Mouse (Mus musculus) layer of hippocampus, postnatal 25 days (tissue): ENCODE measurements around the gene Shq1. TPM values are rescaled to one million over a fixed set of nuclear protein-coding genes. Genes with fewer than 3 reads are reported as not detected.

Experiments
- DNase-seq, 2 experiments: peaks; one replicate each; pipeline ENCODE4 v3.0.0; 2022; ENCODE audit warnings: mixed read lengths in 2 of 2, low spot score in 1 of 2; ENCODE audit errors: extremely low spot score in 1 of 2
- total RNA-seq, 2 experiments: library from RNA; stranded (reverse); gene quantifications; 2 replicates each; pipeline ENCODE4 v1.2.3; 2021

Gene Shq1
- total RNA-seq, 2 experiments from 2014 or later: 4.9 to 5.9 TPM

- DNase-seq: no peak
Observed at GRCm38 (mm10) chr6:100609256-100609655, 61.7 kb downstream of the Shq1 start.

DNA sequence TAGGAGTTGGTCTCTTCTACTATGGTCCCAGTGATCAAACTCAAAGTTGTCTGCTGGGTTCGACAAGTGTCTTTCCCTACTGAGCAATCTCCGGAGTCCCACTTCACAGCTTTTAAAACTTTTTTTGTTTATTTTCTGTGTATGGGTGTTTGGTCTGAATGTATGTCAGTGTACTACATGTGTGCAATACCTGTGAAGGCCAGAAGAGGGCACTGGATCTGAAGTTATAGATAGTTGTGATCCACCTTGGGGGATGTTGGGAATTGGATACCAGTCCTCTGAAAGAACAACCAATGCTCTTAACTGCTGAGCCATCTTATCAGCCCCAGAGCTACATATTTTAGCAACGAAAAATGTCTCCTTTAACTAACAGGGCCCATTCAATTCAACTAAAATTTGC lies 62.5 kb downstream of the Shq1 start:
- DNase-seq: peak in 1 of 2 experiments; percentile 12

DNA sequence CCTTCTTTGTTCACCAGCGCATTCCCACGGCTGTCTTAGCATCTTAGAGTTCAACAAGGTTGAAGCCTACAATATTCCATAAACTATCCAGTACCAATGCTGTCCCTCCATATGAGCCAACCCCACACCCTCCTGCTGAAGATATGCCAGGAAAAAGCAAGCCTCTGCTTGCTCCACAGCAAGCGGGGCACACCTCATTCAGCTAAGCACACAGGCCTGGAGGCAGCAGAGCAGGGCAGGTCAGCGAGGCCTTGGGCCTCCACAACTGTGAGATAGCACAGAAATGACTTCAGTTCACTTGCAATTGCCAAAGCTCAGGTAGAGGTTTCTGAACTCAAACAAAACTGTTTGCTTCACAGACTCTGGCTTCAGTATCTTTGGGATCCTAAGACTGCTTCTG lies 64.2 kb downstream of the Shq1 start:
- DNase-seq: no peak

- no peak for DNase-seq
Observed at GRCm38 (mm10) chr6:100603702-100604101, 67.3 kb downstream of the Shq1 start.

DNA sequence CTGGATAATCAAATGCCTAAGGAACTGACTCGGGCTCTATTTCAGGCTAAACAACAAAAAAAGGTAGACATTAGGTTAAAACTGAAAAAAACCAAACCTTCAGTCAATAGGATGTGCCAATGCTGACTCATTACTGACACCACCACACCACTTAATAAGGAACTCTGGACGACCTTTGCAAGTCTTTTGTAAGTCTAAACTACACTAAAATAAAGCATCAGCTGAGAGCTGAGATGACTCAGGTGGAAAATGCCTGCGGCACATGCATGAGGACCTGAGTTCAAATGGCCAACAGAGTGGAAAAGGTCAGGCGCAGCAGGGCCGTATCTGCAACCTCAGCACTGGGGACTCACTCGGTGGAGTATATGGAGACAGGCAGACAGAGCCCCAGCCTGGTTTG lies 69.3 kb downstream of the Shq1 start:
- no peak for DNase-seq

DNA sequence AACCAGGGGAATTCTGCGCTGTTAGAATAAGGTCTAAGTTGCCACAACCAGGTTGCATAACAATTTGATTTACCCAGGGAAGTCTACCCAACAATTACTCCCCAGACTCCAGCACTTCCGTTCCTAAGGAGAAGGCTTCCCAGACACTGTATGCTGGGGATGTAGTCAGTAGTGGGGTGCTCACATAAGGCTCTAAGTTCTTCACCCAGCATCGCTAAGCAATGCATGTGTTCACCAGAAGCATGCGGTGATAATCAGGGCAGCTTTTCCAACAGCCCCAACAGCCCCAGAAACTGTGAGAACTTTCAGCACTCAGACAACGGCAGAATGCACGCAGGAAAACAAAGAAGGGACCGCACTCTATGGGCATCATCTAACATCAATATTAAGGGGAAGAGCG lies 77.1 kb downstream of the Shq1 start:
- DNase-seq: no peak

DNA sequence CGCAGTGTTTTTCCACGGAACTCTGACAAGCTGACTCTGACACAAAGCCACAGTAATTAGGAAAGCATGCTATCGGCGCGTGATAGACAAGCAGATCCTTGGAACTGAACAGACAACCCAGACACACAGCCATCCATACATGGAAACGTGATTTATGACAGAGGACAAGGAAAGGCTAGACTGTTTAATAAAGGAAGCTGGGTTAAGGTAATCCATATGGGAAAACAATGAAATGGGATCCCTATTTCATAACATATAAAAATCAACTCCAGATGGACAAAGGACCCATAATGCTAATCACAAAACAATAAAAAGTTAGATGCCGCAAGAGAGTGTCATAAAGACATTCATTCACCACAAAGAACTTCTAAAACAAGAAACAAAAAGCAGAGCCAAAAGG lies 78.0 kb downstream of the Shq1 start:
- DNase-seq: no peak

- DNase-seq: no peak
Observed at GRCm38 (mm10) chr6:100590602-100591001, 80.4 kb downstream of the Shq1 start.

- no peak for DNase-seq
Observed at GRCm38 (mm10) chr6:100588876-100589275, 82.1 kb downstream of the Shq1 start.

DNA sequence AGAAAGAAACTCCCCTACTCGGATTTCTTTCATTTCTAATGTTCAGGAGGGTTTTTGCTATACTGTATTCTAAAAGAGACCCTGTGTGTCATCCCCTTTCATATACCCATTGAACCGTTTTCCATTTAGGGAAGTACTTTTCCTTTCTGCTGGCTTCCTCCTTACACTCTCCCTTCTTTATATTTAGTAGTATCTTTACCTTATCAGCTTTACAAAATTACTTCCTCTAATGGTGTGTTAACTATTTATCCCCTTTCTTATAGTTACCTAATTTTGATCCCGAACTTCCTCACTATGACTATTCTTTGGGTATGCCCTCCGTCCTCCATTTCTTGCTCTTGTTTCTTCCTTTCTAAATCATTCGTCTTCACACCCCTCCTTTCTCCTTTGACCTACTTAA lies 84.2 kb downstream of the Shq1 start:
- DNase-seq: no peak

GRCm38 (mm10) chr6:100581951-100582350 lies 89.0 kb downstream of the Shq1 start:
- no peak for DNase-seq

DNA sequence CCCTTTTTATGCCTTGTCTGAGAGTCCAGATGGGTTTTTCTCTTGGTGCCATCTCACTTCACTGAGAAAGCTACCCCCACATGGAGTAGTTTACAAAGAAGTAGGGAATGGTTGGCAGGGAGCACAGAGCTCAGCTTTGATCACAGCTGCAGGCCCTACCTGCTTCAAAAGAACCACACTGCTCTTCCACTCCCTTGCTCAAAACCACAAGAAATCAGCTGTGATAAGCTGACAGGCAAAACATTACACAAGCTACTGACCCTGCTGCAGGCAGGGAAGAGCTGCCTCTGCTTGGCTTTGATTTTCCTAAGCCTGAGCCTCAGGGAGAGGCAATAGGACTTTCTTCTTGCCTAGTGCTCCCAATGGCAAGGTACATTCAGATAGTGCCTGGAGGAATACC lies 89.9 kb downstream of the Shq1 start:
- DNase-seq: no peak

DNA sequence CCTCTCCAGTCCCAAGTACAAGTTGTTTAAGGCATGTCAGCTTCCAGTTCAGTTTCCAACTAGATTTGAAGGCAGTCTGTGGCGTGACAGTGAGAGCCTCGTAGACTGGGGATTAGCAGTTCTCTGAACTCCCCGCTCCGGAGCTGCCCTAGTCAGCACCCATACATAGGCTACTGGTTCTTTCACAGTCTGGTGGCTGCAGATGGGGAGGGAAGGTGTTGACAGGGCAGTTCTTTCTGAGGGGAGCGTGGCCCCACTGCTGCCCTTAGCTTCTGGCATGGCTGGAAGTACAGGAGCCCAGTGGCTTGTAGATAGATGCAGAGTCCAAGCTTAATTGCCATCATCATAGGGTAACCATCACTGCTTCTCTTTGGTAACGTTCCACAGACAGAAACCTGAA lies 93.4 kb downstream of the Shq1 start:
- no peak for DNase-seq

GRCm38 (mm10) chr6:100576171-100576570 lies 94.8 kb downstream of the Shq1 start:
- DNase-seq: no peak

DNA sequence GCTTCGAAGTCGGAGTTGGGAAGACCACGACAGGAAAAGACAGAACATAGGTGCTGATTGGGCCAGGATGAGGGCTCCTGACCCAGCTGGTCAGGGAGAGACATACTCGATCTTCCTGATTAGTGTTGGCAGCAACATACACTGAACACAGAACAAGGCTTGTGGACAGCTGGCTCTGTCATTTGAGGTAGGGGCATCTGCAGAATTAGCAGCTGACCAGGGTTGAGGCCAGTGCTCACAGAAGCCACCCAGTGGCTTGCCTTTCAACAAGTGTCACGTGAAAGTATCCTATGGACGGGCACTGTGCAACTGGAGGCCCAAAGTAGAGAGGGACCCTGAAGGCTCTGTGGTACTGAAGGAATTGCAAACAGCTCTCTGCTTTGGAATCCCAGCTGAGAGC lies 104.2 kb downstream of the Shq1 start:
- DNase-seq: no peak

DNA sequence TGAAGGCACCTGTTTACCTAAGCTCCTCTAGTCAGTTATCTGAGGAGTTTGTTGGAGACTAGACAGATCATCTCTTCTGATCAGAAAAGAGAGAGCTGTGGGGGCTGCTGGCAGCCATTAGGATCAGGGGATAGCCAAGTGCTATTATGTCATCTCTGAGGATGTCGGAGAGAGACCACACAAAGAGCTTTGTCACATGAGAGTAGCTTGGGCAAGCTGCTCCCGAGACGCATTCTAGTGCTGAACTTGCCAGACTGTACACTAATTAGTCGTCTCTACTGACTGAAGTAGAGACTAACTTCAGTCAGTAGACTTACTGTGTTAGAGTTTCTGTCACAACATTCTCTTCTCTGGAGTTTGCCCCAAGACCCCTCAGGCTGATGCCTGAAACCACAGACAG lies 106.4 kb downstream of the Shq1 start:
- DNase-seq: no peak

DNA sequence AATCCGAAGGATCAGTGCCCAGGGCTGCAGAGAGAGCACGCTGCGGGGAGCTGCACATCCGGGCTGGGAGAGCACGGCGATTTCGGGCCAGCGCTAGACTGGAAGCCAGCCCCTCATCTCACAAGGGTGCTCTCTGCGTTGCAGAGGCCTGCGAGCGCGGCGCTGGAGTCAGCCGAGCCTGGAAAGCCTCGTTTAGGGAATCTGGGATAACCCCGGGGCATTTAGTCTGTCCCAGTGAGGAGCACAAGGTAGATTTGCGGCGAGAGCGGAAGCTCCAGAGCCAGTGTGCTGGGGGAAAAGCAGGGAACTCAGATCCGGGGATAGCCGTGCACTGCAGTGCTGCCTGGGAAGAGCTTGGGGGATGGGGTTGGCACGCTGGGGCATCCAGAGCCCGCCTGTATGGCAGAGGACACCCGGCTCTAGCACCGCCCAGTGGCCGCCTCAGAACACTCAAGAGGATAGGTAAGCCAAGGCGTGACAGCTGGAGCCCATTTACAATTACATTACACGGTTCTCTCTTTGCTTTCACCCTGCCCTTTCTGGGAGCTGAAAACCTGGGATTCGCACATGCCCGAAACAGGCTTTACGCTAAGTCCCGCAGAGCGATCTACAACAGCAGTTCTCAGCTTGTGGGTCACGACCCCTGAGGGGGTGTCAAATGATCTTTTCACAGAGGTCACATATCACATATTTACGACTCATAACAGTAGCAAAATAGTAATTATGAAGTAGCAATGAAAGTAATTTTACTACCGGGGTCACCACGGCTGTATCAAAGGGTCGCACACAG lies 107.2 kb downstream of the Shq1 start:
- DNase-seq: peak; percentile 66 to 69

DNA sequence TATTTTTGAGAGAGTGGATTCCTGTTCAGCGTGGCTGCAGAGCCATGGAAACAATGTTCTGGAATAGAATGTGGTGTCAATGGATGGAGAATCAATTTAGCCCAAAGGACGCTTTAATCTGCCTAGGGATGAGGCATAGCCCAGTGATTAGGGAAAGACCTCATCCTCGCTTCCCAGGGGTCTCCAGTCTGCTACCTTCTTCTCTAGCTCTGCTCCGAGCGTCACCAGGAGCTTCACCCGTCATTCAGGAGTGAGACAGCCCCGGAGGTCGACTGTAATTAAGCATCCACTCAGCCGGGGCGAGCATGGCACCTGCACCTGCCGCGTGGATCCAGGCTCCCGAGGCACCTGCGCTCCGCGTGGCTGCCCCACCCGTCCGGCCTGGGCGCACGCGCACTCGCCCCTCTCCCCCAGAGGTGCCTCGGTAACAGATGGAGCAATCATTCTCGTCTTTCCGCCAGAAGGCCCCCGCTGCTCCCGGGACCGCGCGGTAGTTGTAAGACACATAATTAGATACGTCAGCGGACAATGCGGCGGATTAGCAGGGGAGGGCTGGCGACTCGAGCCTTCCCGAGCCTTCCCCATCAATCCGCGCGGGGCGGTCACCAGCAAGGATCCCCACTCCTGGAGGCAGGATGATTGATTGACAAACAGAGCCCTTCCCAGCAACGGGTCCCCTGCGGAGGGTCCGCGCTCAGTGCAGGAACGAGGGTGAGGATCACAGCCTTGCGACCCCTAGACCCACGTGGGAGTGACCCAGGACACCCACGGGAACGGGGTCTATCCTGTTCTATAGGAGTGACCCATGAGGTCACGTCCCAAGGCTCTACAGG lies 108.0 kb downstream of the Shq1 start:
- peak; percentile 45 to 55 for DNase-seq

DNA sequence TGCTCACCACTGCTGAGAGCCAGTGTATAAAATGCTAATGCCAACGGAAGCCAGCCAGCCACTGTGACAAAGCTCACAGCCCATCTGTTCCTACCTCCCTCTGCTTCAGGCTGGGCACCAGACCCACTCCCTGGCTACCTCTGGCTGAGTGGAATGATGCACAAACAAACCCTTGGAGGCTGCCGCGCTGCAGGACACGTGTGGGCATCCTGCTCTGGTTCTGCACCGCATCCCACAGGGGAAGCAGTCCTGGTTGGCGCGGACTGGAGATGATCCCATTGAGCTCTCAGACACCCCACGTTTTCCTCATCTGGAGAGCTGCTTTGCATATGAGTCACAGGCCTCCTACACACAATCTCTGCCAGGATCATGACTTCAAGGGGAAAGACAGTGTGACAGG lies 112.9 kb downstream of the Shq1 start:
- peak; percentile 26 to 56 for DNase-seq

DNA sequence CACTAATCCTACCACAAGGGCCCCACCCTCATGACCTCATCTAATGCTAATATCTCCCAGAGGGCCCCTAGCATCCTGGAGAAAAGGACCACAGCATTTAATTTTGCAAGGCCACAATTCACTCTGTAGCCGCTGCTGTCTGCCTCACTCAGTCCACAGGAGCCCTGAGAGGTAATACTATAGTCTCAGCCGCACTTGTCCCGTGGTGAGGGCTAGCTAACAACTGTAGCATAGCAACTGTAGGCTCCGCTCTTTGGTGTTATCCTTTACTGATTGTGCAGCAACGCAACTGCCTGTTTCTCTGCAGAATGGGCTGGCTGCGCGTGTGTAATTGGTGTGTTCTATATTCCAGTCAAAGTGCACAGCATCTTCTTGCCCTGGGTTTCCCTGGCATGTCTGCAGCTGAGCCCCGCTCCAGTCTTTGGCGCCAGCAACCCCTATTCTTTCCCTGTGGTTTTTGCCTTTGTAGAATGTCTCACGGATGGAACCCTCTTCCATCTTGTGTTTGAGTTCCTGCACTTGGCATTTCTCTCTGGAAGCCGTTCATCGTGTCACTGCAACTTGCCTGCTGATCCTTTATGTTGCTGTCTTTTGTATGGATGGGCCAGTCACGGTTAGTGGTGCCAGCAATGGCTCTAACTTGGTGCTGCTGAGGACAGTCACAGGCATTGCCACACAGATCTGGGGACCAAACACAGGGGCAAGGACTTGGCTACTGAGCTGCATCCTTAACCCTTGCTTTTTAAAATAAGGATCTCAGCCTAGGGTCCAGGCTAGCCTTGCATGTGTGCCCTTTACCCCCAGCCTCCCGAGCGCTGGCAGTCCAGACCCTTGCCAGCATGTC lies 128.6 kb downstream of the Shq1 start:
- DNase-seq: no peak

DNA sequence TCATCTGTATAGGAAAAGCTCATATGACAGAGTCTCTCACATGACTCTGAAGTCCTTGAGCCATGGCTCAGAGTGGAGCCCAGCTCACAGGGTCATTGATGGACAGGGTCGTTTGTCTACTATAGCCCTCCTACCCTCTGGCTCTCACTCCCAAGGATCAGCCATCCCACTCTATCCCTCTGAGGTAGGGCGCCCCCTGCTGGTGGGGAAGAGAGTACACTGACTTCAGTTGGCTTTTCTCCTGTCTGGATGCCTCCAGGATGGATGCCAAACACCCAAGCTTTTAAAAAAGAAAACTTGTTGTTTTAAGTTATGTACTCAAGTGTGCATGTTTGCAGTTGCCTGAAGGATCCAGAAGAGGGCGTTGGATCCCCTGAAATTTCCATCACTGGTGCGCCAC lies 131.3 kb downstream of the Shq1 start:
- DNase-seq: no peak
